Mouse (Mus musculus): ENCODE measurements at regions not wholly inside any gene's neighbourhood (a gene's known extent, or its start where the extent isn't known, plus 50 kb on each side); places are given as distances from the start of the nearest gene placed in this dataset.
"Not testable (repeated sequence)": the region's sequence is repeated elsewhere in the genome, so short reads cannot be mapped to it uniquely, and the experiment has no call there.

DNA sequence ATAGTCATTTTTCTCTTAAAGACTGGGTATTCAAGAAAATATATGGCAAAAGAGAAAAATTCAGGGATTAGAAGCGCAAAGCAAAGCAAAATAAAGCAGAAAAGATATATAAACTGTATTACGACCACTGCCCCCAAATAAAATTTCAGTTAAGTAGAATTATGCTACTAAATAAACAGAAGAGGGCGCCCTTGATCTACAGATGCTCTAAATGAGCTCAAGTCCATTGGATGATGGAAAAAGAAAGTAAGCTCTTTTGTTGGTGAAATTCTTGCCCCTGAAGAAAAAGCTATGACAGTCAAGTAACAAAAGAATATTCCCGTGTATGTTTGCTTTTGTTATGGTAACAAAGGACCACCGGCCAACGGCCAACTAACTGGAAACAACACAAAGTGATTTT is 165.5 kb upstream of the Stk26 start:
- no peak for DNase-seq

DNA sequence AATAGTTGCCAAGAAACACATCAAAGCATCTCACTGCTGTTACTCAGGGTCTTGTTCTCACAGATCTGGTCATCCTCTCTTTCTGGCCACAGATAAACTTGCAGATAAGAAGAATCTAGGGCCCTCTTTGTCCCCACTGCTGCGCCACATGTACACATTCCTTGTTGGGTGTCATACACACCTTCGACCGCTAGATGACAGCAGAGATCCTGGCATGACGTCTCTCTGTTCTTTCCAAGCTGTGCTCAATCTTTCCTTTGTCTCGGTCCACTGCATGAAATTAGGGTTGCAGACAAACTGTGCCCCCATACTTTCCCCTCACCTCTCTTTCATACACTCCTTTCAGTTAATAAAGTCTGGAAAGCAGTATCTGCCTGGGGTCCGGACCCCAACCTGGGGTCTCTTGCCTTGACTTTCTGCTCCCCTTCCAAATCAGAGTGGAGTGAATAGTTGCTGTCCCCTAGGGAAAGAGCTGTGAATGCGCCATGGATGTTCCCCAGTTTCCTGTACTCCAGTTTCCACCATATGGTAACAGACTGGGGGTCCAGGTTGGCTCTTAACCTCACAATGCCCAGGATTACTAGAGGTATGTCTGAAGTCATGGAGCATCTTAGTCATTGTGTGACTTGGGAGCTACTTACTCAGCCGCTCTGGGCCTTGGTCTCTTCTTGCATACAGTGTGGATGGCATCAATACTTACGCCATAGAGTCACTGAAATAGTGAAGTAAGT is 182.8 kb upstream of the Stk26 start:
- no peak for DNase-seq

DNA sequence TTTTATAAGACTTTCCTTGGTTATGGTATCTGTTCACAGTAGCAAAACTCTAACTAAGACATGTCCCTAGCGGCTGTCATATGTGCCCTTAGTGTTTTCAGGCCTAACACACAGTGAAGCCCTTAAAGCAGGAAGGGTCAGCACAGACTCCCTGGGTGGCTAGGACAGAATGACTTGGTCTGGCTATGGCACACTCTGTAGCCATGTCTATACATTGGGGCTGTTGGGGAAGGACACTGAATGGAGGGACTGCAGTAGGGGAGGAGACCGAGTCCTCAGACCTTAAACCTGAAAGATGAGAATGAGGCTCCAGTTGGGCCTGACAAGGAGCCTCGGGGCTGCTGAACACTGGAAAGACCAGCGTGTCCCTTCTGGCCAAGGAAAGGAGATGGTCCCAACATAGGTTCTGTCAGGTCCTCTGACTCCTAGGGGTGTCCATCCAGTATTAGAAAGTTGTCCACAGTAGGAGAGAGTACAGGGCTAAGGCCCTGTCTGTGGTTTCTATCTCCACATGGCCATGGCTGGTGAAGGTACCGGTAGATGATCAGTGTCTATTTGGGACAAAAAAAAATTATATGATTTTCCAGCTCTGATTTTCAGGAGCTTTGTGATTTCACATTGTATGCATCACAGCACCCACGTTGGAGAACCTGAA is 183.5 kb upstream of the Stk26 start:
- no peak for DNase-seq

DNA sequence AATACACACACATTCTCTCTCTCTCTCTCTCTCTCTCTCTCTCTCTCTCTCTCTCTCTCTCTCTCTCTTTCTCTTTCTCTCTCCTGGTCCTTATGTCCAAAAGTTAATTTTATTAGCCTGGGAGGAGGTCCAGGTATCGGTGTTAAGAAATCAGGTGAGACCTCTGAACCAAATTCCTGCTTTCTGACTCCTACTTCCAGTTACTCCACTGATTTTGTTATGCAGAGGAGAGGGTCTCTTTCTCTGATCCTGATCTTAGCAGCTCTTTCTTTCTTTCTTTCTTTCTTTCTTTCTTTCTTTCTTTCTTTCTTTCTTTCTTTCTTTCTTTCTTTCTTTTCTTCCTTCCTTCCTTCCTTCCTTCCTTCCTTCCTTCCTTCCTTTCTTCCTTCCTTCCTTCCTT is 185.5 kb upstream of the Stk26 start:
- not testable (repeated sequence) for DNase-seq

DNA sequence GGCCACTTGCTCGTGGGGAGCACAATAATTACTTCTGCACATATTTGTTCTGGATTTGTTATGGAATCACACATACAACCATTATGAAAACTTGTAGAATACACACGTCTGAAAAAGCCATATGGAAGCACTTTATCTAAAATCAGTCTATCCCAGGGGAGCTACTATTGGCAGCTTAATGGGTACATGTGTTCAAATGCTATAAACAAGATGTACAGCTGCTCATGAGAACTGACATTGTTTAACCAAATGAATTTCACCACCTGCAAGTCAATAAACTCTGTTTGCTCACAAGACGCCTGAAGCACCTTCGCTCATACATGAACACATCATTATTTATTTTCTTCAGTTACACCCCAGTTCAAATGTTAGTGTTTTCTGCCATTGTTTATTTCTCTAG is 199.5 kb upstream of the Stk26 start:
- no peak for DNase-seq

DNA sequence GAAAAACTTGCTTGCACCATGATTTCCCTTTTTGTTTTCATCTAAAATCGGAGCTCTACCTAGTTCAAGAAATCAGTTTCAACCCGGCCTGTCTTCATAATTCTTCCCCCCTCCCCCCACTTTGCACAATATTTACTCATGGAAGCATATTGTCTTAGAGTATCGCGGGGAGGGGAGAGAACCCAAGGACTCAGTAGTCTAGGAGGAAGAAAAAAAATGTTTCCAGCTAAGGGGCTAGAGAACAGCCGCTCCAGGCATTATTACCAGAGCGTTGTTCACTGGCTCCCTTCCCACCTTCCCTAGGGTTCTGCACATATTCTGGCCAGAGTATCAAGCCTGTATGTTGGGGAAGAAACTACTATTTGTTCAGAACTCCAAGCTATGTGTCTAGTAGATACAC is 205.2 kb upstream of the Stk26 start:
- DNase-seq = no peak

DNA sequence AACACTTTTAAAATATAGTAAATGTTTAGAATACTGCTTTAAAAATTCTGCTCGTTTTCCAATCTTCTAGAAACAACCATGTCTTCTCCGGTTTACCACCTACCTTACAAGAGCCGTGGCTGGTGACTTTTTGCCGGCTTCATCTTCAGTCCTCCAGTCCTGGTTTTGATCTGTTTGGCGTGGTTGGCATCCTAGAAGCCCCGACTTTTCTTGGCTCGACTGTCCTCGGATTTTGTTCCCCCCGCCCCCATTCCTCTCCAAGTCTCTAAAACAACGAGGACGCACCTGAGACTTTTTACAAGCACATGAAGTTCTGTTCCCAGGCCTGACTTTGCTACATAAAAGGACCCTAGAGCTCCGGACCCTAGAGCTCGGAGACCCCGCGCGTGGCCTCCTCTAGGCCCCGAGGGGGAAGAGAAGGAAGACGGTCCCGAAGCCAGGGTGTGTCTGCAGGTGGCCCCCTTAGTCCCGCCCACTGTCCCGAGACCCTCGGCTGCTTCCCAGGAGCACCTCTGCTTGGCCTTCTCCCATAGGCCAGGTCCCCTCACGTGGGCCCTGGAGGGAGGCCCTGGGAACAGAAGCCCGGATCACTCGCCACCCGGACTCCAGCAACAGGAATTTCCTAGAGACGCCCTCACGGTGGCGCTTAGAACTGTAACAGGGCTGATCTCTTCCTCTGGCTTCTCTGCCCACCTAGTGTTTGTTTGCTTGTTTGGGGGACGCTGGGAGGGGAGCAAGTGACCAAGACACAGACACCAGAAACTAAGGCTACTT is 205.8 kb upstream of the Stk26 start:
- peak; percentile 99 for DNase-seq

DNA sequence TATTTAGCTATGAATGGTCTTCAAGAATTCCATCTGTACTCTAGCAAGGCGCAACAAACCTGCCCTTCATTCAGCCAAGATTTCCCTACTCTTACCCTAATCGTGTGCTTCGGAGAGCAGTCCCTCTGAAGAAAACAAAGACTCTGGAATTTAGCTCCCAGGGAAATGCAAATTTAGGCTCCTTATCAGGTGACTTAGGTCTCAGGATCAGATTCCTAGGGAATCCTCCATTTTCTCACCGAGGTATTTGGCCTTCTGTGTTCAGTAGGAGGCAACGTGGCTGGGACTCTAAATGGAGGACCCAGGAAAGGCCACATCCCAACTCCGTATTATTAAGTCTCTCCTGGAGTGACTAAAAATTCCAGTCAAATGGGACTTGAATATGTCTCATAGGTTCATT is 204.2 kb upstream of the Olfr1324 start:
- no peak for DNase-seq

DNA sequence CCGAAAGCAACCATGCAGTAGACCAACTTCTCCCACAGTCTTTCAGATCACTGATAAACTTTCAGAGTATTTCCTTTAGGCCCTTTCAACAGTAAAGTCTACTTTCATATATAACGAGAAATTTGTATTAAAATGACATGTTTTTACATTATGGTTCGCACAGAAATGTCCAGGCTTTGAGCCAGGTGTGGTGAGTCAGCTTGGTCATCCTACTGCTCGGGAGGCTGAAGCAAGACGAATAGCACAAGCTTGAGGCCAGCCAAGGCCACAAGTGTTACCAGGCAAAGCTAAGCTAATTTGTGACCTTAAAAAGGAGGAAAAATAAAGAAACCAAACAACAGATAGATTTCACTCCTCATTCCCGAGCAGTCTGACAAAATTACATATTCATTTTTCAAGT is 197.0 kb upstream of the Olfr1324 start:
- no peak for DNase-seq

DNA sequence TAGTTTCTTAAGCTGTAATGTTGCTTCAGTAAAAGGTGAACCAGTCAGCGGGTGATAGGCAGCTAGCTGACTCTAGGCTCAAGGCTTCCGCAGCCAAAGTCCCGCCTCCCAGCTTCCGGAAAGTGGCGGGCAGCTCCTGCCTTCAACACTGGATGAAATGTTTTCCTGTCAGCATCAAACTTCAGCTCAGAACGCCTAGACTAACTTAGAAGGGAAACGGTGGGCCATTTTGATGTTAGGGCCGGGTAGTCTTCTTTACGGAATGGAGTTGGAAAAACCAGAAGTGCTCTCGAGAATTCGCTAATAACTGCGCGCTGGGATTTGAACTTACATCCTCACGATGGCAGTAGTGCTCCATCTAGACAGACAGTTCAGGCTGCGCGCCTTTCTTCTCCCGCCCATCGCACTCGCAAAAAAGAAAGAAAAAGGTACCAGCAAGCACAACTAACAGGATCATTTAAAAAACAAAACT is 194.7 kb upstream of the Olfr1324 start:
- no peak for DNase-seq

DNA sequence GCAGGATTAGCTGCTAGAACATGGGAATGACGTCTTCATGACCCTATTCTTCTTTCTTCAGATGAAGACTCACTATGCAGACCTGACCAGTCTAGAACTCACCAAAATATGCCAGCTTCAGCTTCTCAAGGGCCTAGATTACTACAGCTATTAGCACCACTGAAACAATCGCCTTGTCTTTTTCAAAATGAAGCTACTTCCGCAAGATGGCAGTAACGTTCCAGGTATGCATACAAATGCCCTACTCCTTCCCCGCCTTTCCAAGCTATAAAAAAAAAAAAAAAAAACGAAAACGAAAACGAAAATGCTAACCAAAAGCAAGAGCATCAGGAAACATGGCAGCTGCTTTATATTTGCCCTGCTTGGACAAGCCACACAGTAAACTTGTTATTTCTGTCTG is 192.6 kb upstream of the Olfr1324 start:
- DNase-seq = no peak

DNA sequence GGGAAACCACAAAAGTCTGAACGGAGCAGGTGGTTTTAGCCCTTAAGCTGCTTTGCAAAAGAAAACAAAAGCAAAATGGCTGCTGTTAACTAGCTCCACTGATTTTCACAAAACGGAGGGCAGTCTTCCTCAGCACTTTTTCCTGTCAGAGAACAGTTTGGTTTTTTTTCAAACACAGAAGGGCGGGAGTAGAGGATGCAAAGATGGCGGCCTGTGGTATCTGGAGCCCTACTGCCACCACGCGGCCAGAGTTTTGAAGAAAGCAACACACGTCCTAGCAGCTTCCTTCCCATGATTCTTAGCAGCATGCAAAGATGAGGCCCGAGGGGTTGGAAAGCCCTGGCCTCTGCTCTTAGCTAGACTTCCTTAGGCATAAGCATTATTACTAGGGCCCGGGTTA is 191.6 kb upstream of the Olfr1324 start:
- DNase-seq = no peak

DNA sequence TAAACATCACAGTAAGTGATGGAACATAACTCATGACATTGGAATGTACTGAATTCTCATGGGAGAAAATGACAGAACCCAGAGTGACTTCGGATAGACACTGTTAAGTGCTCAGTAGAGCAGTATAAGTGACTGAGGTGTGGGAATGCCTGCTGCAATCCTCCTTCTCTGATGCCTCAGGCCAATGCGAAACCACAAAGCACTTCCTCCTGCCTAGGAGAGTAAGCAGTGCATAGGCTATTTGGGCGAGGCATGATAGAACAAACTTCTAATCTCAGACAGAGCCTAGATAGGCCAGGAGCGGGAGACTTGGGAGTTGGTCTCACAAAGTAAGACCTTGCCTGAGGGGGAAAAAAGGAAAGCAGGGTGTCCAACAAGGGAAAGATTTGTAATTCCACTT is 190.6 kb upstream of the Olfr1324 start:
- DNase-seq = no peak

DNA sequence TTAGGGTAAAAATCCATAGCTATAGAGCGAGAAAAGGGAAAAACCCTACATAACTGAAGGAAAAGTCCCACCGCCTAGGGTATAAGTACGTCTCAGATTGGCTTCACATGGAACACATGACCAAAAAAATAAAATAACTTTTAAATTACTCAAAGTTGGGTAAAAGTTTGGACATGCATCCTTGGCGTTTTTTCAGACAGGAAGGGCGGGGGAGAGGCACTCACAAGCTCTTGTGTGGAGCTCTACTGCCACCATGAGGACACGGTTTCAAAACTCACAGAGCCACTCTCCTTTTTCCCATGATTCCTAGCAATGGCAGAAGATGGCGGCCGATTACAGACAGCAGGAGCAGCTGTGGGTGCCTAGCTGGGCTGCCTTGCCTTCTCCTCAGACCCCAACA is 188.6 kb upstream of the Olfr1324 start:
- DNase-seq = not testable (repeated sequence)

DNA sequence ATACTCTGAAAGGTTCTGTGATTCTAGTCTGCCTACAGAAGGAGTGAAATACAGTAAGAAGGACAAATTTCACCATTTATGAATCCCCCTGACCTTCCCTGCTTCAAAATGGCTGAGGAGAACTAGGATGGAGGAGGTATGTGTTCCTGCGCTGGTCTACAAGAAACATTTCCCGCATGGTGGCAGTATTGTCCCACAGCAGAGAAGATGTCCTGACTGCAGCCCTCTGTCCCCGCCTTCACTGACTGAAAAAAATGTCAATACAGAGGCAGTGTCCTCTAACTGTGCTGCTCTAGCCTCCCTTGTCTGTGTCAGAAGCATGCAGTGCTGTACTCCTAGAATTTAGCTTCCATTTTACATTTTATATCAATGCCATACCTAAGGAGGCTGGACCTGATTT is 186.6 kb upstream of the Olfr1324 start:
- not testable (repeated sequence) for DNase-seq

DNA sequence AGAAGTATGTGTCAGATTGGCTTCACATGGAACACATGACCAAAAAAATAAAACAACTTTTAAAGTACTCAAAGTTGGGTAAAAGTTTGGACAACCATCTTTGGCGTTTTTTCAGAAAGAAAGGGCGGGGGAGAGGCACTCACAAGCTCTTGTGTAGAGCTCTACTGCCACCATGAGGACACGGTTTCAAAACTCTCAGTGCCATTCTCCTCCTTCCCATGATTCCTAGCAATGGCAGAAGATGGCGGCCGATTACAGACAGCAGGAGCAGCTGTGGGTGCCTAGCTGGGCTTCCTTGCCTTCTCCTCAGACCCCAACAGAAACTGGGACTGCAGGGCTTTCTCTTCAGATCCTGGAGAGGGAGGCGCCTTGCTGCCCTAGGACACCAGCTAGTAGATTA is 186.1 kb upstream of the Olfr1324 start:
- not testable (repeated sequence) for DNase-seq

DNA sequence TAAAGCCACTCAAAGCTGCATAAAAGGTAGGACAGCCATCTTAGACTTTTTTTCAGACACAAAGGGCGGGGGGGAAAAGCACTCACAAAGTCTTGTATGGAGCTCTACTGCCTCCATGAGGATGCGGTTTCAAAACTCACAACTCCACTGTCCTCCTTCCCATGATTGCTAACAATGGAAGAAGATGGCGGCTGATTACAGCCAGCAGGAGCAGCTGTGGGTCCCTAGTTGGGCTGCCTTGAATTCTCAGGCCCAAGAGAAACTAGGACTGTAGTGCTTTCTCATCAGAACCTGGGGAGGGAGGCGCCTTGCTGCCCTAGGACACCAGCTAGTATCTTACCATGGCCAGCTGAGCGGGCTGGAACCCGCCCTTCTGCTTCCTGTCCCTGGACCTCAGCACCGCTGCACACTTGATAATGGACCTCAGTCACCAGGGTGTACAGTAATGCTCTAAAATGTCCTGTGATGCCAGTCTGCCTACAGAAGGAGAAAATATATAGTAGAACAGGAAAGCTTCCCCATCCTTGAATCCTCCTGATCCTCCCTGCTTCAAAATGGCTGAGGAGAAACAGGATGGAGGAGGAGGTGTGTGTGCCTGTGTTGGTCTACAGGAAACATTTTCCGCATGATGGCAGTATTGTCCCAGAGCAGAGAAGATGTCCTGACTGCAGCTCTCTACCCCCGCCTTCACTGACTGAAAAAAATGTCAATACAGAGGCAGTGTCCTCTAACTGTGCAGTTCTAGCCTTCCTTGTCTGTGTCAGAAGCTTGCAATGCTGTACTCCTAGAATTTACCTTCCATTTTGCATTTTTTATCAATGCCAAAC is 183.7 kb upstream of the Olfr1324 start:
- no peak for DNase-seq

DNA sequence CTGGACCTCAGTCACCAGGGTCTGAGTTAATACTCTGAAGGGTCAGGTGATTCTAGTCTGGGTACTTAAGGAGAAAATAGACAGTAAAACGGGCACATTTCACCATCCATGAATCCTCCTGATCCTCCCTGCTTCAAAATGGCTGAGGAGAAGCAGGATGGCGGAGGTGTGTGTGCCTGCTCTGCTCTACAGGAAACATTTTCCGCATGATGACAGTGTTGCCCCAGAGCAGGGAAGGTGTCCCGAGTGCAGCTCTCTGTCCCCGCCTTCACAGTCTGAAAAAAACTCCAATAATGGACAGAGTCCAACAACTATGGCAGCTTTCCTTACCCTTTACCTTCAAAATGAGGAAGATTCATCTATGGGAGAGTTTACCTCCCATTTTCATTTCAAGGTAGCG is 179.8 kb upstream of the Olfr1324 start:
- not testable (repeated sequence) for DNase-seq

DNA sequence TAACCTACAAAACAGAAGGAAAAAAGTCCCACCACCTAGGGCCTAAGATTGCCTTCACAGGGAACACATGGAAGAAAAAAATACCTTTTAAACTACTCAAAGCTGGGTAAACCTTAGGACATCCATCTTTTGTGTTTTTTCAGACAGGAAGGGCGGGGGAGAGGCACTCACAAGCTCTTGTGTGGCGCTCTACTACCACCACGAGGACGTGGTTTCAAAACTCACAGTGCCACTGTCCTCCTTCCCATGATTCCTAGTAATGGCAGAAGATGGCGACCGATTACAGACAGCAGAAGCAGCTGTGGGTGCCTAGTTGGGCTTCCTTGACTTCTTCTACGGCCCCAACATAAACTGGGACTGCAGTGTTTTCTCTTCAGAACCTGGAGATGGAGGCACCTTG is 179.3 kb upstream of the Olfr1324 start:
- DNase-seq = no peak

DNA sequence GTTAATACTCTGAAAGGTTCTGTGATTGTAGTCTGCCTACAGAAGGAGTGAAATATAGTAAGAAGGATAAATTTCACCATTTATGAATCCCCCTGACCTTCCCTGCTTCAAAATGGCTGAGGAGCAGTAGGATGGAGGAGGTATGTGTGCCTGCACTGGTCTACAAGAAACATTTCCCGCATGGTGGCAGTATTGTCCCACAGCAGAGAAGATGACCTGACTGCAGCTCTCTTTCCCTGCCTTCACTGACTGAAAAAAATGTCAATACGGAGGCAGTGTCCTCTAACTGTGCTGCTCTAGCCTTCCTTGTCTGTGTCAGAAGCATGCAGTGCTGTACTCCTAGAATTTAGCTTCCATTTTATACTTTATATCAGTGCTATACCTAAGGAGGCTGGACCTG is 177.2 kb upstream of the Olfr1324 start:
- not testable (repeated sequence) for DNase-seq

DNA sequence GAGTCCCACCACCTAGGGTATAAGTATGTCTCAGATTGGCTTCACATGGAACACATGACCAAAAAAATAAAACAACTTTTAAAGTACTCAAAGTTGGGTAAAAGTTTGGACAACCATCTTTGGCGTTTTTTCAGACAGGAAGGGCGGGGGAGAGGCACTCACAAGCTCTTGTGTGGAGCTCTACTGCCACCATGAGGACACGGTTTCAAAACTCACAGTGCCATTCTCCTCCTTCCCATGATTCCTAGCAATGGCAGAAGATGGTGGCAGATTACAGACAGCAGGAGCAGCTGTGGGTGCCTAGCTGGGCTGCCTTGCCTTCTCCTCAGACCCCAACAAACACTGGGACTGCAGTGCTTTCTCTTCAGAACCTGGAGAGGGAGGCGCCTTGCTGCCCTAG is 176.7 kb upstream of the Olfr1324 start:
- not testable (repeated sequence) for DNase-seq

DNA sequence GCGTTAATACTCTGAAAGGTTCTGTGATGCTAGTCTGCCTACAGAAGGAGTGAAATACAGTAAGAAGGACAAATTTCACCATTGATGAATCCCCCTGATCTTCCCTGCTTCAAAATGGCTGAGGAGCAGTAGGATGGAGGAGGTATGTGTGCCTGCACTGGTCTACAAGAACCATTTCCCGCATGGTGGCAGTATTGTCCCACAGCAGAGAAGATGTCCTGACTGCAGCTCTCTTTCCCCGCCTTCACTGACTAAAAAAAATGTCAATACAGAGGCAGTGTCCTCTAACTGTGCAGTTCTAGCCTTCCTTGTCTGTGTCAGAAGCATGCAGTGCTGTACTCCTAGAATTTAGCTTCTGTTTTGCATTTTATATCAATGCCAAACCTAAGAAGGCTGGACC is 174.6 kb upstream of the Olfr1324 start:
- DNase-seq = not testable (repeated sequence)

DNA sequence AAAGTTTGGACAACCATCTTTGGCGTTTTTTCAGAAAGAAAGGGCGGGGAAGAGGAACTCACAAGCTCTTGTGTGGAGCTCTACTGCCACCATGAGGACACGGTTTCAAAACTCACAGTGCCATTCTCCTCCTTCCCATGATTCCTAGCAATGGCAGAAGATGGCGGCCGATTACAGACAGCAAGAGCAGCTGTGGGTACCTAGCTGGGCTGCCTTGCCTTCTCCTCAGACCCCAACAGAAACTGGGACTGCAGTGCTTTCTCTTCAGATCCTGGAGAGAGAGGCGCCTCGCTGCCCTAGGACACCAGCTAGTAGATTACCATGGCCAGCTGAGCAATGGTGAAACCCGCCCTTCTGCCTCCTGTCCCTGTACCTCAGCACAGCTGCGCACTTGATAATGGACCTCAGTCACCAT is 174.2 kb upstream of the Olfr1324 start:
- peak; percentile 88 for DNase-seq
